Mouse (Mus musculus): ENCODE data around the gene Manf.

Manf gene

GRCm38 (mm10) chr9:106884996-106885900 lies 6.5 kb downstream of the Manf start:
- peak; percentile 11 for DNase-seq (ENCODE audit: low read depth)

- no peak for DNase-seq (ENCODE audit: low read depth)
Observed at GRCm38 (mm10) chr9:106884306-106884705, 7.5 kb downstream of the Manf start.

- DNase-seq (ENCODE audit: low read depth): no peak
Observed at GRCm38 (mm10) chr9:106883085-106883484, 8.7 kb downstream of the Manf start.

- no peak for DNase-seq (ENCODE audit: low read depth)
Observed at GRCm38 (mm10) chr9:106882176-106882575, 9.6 kb downstream of the Manf start.

GRCm38 (mm10) chr9:106881071-106881755 lies 10.6 kb downstream of the Manf start:
- no peak for DNase-seq (ENCODE audit: low read depth)

GRCm38 (mm10) chr9:106879471-106879870 lies 12.3 kb downstream of the Manf start:
- DNase-seq (ENCODE audit: low read depth): no peak

GRCm38 (mm10) chr9:106876666-106877065 lies 15.1 kb downstream of the Manf start:
- DNase-seq (ENCODE audit: low read depth): no peak

GRCm38 (mm10) chr9:106874216-106874615 lies 17.6 kb downstream of the Manf start:
- DNase-seq (ENCODE audit: low read depth): no peak

- DNase-seq (ENCODE audit: low read depth): no peak
Observed at GRCm38 (mm10) chr9:106858036-106858435, 33.7 kb downstream of the Manf start.

- DNase-seq (ENCODE audit: low read depth): no peak
Observed at GRCm38 (mm10) chr9:106856664-106857063, 35.1 kb downstream of the Manf start.

GRCm38 (mm10) chr9:106842800-106843199 lies 49.0 kb downstream of the Manf start:
- no peak for DNase-seq (ENCODE audit: low read depth)

- DNase-seq (ENCODE audit: low read depth): no peak
Observed at GRCm38 (mm10) chr9:106840569-106840968, 51.2 kb downstream of the Manf start.

GRCm38 (mm10) chr9:106822381-106823104 lies 69.2 kb downstream of the Manf start:
- peak; percentile 92 for DNase-seq (ENCODE audit: low read depth)

- DNase-seq (ENCODE audit: low read depth): peak; percentile 98
Observed at GRCm38 (mm10) chr9:106821618-106822380, 70.0 kb downstream of the Manf start, which contains the start of gene Dcaf1. Dcaf1 (plus strand) TSS chr9:106821874.

- DNase-seq (ENCODE audit: low read depth): peak; percentile 2
Observed at GRCm38 (mm10) chr9:106821050-106821617, 70.6 kb downstream of the Manf start.

- peak; percentile 11 for DNase-seq (ENCODE audit: low read depth)
Observed at GRCm38 (mm10) chr9:106819201-106819600, 72.6 kb downstream of the Manf start.

GRCm38 (mm10) chr9:106818191-106818590 lies 73.6 kb downstream of the Manf start:
- no peak for DNase-seq (ENCODE audit: low read depth)

GRCm38 (mm10) chr9:106806503-106806902 lies 85.3 kb downstream of the Manf start:
- DNase-seq (ENCODE audit: low read depth): no peak

- no peak for DNase-seq (ENCODE audit: low read depth)
Observed at GRCm38 (mm10) chr9:106790831-106791230, 100.9 kb downstream of the Manf start.

GRCm38 (mm10) chr9:106789363-106789762 lies 102.4 kb downstream of the Manf start:
- no peak for DNase-seq (ENCODE audit: low read depth)

GRCm38 (mm10) chr9:106788812-106789321 lies 102.9 kb downstream of the Manf start, which contains the start of gene Rad54l2:
Rad54l2 (minus strand) TSS chr9:106789194.
- peak; percentile 90 for DNase-seq (ENCODE audit: low read depth)

Data from NIH3T3 (cell line).